Mouse (Mus musculus) heart, adult 8-10 months (tissue): ENCODE results near the gene Eno3. TPM values are rescaled to one million over a fixed set of nuclear protein-coding genes. Genes with fewer than 3 reads are reported as not detected.

Experiments used
- DNase-seq: peaks from one replicate; pipeline ENCODE4 v3.0.0; 2022; ENCODE audit warnings: low spot score
- total RNA-seq, 4 experiments: library from RNA; stranded (reverse); gene quantifications; 2 replicates each; pipeline ENCODE4 v1.2.4; 2022

Eno3 gene
- total RNA-seq = 1,000 to 10,000 TPM; 1,693 to 1,917 (median 1,770) TPM

DNA sequence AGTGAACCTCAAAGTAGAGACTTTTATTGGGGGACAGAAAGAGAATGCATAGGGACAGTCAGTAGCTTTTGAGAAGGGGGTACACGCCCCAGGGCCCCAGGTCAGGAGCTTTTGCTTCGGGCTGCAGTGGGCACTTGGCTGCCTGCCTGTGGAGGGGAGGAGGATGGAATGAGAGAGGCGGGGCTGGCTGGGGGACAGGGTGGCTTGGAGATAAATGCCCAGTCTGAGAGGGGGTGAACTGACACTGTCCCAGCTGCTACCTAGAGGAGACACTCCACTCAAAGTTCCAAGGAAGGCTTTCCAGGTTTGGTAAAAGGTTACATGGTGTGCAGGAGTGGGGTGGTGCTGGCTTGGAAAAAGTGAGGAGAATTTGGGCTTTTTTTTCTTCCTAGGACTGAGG lies at the start of gene Eno3:
Eno3 (plus strand) TSS at position 239 of the 400 bp plus-strand sequence.
- DNase-seq = no peak

- DNase-seq = no peak
Observed at GRCm38 (mm10) chr11:70607611-70608010, 49.4 kb upstream of the Eno3 start.

DNA sequence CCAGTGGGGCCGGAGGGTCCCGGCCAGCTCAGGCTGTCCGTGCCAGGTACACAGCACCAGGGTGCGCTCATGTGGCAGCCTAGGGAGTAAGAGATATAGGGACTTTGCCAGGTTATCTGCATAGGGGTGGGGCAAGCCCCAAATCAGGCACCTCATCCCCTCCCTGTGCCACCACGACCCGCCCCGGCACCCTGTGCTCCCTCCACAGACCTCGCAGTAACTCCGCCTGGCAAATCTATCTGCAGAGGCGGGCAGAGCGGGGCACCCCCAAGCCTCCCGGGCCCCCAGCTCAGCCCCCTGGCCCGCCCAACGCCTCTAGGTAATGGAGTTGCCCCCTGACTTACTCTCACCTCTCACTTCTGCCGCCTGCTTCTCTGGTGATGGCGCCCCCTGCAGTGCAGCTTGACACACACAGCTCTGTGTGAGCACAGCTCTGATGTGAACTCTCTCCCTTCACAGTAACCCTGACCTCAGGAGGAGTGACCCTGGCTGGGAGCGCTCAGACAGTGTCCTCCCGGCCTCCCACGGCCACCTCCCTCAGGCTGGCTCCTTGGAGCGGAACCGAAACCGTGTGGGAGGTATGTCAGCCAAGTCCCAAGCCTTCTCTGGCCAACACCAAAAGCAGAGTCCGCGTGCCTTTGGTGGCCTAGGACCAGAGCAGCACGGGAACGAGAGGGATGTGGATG lies 48.5 kb upstream of the Eno3 start:
- DNase-seq = no peak

DNA sequence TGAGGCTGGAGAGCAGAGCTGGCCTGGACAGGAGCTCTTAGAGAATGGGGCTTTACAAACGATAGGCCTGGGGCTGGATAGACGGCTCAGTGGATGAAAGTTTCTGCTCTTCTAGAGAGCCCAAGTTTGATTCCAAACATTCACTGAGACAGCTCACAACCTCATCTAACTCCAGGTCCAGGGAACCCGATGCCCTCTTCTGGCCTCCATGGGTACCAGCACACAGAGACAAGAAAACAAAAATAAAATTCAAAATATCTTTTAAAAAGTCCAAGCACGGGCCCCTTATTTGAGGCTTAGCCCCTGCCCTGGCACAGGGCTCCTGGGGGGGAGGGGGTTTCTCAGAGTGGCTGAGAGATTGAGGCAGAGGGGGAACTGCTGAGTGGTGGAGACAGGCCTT lies 46.2 kb upstream of the Eno3 start:
- DNase-seq = no peak

DNA sequence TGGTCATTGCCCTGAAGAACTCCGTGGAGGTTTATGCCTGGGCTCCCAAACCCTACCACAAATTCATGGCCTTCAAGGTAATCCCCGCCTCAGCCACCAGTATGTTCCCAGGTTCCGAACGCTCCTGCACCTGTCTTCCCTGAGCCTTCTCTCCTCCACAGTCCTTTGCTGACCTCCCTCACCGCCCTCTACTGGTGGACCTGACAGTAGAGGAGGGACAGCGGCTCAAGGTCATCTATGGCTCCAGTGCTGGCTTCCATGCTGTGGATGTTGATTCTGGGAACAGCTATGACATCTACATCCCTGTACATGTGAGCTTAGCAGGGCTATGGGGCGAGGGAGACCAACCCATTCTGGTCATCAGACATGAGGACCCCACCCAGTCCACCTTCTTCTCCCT lies 44.5 kb upstream of the Eno3 start:
- no peak for DNase-seq

GRCm38 (mm10) chr11:70615074-70615473 lies 41.9 kb upstream of the Eno3 start:
- peak; percentile 66 for DNase-seq

GRCm38 (mm10) chr11:70615516-70616093 lies 41.4 kb upstream of the Eno3 start, which contains the start of gene 4930544D05Rik:
TSS of gene 4930544D05Rik (plus strand) at chr11:70615848.
- no peak for DNase-seq

DNA sequence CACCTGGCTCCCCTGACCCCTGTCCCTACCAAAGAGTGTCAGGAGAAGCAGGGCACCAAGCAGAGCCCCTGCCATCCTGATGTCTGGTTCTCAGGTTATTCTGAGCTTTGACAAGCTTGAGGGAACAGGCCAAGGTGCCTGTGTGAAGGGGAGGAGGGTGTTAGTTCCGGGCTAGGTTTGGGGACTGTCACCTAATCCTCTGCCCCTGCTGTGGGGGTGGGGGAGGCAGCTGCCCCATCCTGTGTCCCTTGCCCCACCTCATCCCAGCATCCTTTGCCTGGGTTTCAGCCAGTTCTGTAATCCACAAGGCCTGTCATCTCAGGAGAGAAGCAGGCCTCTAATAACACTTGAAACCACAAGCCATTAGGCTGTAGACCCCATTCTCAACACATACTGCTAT lies 37.9 kb upstream of the Eno3 start, which contains the start of gene Chrne:
Chrne (minus strand) TSS at position 116 of the 400 bp plus-strand sequence.
- no peak for DNase-seq

DNA sequence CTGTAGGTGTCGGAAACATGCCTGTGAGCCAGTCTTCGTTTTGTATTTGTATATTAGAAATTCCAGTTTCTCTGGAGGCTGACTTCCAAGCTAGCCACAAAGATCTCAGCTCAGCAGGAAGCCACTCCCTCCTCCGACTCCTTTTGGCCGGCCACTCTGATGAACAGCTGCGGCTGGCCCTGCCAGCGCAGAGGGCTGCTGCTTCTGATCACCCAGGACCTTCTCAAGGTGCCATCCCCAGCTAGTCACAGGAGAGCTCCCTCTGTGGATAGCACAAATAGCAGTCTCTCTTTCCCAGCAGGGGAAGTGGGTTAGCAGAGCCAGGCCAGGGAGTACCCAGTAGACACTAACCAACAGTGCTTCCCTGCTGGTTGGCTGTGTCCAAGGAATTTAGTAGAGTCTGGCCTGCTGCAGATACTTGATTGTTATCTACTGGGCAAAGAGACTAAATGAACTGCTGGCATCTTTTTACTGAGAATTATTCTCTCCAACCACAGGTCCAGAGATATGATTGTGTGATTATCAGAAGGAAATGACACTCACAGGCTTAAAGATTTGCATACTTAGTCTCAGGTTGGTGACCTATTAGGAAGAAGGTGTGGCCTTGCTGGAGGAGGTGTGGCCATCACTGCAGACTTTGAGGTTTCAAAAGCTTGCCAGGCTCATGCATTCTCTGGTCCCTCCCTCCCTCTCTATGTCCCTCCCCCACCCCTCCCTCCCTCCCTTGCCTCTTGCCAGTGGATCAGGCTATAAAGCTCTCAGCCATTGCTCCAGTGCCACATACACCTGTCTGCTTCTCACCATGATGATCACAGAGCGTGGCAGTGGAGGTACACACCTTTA lies 34.8 kb upstream of the Eno3 start:
- no peak for DNase-seq

DNA sequence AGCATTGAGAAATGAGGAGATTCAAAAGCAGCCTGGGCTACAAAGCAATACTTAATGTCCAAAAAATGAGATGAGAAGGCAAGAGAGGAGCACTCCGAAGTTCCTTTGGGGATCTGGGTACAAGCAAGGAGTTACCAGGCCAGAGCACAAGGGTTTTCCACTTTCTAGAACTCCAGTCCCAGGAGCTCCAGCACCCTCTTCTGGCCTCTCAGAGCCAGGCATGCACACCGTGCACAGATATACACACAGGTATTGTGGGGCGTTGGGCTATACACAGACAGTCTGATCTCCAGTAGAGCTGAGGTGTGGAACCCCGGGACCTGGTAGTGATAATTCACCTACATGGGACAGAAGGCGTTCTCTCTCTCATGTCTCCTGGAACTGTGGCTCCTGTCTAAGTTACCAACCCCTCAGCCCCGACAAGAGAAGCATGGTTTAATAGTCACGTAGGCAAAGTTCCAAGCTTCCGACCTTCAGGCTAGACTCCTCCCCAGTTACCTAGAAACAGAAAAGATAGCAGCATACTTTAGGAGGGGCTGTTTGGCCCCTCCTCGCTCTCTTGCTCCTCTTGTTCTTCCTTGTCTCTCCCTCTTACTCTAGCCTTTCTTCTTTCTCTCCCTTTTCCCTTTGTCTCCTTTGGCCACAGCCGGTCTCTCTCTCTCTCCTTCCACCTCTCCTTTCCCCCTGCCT lies 33.8 kb upstream of the Eno3 start:
- no peak for DNase-seq

DNA sequence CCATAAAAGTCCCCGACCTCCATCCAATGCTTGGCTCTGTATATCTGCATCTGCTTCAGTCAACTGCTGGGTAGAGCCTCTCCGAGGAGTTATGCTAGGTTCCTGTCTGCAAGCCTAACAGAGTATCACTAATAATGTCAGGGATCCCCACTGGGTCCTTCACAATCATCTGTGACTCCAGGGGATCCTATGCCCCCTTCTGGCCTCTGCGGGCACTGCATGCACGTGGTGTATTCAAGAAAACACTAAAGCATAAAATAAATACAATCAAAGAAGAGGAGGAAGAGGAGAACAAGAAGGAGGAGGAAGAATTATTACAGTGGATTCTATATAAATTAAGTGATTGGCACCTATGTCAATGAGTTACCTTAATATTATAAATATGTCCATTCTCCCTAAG lies 31.5 kb upstream of the Eno3 start:
- no peak for DNase-seq

DNA sequence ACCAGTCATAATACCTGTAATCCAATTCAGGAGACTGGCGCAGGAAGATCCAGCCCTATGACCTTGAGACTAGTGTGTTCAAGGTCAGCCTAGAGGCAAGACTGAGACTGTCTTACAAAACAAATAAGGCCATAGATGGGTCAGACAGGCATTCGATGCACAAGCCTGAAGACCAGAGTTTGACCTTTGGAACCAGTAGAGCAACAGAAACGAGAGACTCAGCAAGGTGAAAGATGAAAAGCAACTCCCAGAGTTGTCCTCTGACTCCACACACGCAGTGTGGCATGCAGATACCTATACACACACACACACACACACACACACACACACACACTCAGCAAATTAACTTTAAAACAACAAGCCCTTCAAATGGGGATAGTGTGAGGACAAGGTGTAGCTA lies 30.1 kb upstream of the Eno3 start:
- no peak for DNase-seq

GRCm38 (mm10) chr11:70628431-70628830 lies 28.6 kb upstream of the Eno3 start:
- DNase-seq = no peak

GRCm38 (mm10) chr11:70629557-70629956 lies 27.4 kb upstream of the Eno3 start:
- DNase-seq = no peak

DNA sequence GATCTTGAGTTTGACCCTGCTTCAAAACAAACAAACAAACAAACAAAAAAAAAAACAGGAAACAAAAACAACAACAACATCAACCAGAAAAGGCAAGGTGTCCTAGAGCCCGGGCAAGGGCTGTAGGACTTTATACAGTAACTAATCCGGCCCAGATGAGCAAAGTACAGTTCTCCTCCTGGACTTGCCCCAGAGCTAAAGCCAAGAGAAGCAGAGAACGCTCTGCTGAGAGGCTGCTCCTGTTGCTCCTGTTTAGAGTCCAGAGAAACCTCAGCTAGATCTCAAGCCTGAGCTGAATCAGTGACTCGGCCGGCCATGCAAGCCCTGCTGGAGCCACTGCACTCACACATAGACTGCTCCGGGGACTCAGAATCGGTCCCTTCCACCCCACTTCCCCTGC lies 26.9 kb upstream of the Eno3 start:
- no peak for DNase-seq

DNA sequence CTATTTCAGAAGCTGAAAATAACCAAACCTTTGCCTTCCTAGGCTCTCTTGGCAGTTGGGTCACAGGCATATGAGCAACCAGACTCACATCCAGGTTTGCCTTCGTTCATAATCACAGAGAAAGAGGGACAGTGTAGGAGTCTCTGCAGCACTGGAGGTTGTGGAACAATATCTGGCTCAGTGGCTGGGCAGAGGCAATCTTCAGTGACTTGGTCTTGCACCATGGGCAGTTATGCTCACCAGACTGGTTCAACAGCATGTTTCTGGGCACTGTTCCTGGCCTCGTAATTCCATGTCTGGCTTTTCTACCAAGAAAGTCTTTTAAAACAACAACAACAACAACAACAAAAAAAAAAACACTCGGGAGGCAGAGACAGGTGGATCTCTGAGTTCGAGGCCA lies 21.4 kb upstream of the Eno3 start:
- no peak for DNase-seq

DNA sequence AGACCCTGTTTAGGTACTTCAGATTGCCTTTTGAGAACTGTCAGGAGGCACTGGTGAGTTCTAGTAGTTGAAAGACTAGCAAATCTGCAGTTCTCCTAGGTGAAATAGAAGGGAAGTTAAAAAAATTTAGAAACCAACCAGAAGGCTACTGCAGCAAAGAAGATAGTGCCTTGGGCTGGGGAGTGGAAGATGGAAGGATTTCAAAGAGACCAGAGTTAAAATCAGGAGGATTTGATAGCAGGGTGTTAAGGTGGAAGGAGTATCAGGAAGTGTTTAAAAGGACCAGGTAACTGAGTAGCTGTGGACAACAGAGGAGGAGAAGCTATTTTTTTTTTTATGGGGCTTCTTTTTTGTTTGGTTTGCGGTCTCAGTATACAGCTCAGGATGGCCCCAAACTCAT lies 19.2 kb upstream of the Eno3 start:
- DNase-seq = no peak

- DNase-seq = no peak
Observed at GRCm38 (mm10) chr11:70638293-70638692, 18.7 kb upstream of the Eno3 start.

GRCm38 (mm10) chr11:70638714-70639278 lies 18.2 kb upstream of the Eno3 start, which contains the start of gene Gp1ba:
TSS of gene Gp1ba (plus strand) at chr11:70639122.
- no peak for DNase-seq

- DNase-seq = no peak
Observed at GRCm38 (mm10) chr11:70639976-70640375, 17.0 kb upstream of the Eno3 start.

DNA sequence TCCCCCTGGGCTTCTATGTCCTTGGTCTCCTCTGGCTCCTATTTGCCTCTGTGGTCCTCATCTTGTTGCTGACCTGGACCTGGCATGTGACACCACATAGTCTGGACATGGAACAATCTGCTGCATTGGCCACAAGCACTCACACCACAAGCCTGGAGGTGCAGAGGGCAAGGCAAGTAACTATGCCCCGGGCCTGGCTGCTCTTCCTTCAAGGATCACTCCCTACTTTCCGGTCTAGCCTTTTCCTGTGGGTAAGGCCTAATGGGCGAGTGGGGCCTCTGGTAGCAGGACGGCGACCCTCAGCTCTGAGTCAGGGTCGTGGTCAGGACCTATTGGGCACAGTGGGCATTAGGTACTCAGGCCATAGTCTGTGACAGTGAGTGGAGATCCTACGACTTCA lies 15.8 kb upstream of the Eno3 start:
- no peak for DNase-seq

- no peak for DNase-seq
Observed at GRCm38 (mm10) chr11:70643051-70643450, 14.0 kb upstream of the Eno3 start.
